Mouse (Mus musculus) adrenal gland, postnatal 36 days (tissue): ENCODE measurements around the gene Skp2. TPM values are rescaled to one million over a fixed set of nuclear protein-coding genes. Genes with fewer than 3 reads are reported as not detected.

ENCODE experiments used
- DNase-seq, 2 experiments: peaks; one replicate each; pipeline ENCODE4 v3.0.0; 2021; ENCODE audit warnings: mixed read lengths in 1 of 2
- total RNA-seq, 2 experiments: library from RNA; stranded (reverse); gene quantifications; 2 replicates each; pipeline ENCODE4 v1.2.3; 2021

Skp2 gene
- total RNA-seq, 2 experiments from 2014 or later: 2.9 to 4.6 TPM

DNA sequence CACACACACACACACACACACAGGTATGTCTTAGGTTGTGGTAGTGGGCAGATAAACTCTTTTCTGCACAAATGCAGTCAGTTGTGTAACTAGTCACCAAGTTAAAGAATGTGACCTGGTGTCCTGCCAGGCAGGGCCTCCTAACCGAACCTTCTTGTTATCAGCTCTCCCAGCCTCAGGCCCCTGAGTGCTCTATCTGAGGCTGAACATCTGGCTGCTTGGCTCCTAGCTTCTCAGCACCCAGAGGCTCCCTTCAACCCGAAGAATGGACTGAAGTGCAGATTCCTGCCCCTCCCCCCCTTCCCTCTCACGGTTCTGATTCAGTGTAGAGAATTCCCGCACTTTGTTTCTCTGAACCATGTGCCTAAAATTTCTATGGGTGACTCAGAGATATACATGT, 80.6 kb downstream of the Skp2 start:
- peak; percentile 27 to 48 for DNase-seq

DNA sequence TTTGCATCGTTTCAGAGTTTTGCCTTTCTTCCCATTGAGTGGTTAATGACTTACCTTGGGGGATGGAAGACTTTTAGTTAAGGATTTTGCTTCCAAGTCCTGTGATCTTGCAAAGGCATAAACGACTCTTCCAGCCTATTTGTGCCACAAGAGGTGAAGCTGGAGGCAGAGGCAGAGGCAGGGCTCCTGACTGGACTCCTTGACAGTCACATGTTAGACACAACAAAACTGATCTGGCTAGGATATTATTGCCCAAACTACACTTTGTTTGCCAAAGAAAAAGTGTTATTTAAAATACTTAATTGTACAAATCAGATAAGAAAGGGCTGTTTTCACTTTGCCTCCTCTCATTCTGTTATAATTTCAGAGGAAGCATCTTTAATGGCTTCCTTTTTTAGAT, 81.1 kb downstream of the Skp2 start:
- no peak for DNase-seq

DNA sequence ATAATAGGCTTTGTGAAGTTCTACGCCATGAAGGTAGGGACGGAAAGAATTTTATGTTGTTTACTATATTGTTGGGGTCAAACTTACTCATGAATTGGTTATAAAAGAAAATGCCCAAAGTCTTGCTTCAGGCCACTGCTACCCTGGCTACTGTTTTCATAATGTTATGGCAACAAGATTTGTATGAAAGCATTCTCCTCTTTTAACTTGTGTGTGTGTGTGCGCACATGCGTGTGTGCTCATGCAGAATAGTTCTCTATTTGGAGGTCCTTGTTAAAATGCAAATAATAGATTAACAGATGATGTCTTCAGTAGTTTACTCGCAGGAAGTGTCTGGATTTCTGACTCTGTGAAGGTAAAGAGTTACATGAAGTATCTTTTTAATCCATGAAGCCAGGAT, 81.5 kb downstream of the Skp2 start:
- DNase-seq: no peak

DNA sequence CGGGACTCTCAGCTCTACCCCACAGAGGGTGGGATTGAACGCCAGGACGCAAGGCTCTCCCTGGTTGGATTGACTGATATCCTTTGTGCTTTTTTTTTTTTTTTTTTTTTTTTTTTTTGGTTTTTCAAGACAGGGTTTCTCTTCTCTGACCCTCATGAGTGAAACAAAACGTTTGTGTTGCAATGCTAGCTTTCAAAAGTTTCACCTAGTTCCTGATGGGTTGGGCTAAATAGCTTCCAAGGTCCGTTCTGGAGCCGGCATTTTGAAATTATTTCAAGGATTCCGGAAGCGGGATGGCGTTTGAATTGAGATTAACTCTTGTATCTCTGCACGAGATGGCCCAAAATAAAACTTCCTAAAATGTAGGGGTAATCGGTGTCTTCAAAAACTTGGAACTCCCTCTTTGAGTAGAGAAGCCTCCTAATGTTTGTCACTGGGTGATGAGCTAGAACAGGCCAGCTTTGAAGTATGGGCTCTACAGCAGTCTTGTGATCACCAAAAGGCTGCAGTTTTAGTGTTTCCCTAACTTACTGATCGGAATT, 82.1 kb downstream of the Skp2 start:
- DNase-seq: peak in 1 of 2 experiments; percentile 24

DNA sequence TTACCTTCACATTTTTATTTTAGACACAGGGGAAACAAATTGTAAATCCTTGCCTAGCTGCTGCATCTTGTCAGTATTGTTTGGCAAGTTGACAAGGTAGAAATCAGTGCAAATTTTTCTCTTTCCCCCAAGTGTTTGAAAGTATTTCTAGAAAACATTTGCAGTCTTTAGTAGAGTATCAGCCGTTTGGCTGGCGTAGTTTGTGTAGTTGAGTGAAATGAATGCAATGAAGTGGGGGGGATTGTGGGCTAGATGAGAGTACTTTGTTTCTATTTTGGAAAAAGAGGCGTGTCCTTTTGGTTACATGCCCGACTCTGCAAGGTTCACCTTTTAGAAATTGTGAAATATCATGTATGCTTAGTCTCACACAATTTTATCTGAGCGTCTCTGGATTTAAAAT, 82.6 kb downstream of the Skp2 start:
- no peak for DNase-seq

DNA sequence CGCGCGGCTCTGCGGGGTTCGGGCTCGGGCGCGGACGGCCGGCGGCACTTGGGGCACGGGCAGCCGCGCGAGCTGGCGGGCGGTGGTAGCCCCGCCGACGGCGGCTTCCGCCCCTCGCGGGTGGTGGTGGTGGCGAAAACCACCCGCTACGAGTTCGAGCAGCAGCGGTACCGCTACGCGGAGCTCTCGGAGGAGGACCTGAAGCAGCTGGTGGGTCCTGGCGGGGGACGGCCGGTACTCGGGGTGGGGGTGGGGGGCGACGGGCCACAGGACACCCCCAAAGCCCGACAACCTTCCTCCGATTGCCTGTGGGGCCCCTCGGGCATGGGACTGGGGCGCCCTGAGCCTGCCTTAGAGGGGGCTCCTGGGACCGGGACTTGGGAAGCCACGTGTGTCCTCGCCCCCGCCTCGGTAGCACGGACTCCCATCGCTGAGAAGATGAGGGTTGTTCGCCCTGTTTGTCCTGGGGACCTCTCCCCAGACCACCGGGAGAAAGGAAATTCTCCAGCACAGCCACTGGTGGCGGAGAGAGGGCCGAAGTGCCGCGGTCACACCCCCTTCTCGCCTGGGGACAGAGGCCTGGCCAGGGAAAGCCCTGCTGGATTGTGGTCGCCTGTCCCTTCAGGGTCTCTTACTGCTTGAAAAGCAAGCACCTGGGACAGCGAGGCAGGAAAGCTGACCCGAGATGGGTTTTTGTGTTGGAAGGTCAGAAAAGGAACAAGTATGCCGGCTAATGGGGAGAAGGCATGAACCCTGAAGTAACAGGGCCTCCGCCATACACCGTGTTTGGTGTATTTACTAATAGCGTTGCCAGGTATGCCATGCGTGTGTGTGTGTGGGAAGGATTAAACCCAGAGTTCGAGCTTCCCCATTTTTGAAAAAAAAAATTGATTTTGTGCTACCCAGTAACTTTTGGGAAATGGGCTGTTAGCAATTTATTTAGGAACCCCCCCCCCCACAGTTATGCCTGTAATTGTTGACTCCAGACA, 83.4 kb downstream of the Skp2 start:
- peak; percentile 61 to 67 for DNase-seq

DNA sequence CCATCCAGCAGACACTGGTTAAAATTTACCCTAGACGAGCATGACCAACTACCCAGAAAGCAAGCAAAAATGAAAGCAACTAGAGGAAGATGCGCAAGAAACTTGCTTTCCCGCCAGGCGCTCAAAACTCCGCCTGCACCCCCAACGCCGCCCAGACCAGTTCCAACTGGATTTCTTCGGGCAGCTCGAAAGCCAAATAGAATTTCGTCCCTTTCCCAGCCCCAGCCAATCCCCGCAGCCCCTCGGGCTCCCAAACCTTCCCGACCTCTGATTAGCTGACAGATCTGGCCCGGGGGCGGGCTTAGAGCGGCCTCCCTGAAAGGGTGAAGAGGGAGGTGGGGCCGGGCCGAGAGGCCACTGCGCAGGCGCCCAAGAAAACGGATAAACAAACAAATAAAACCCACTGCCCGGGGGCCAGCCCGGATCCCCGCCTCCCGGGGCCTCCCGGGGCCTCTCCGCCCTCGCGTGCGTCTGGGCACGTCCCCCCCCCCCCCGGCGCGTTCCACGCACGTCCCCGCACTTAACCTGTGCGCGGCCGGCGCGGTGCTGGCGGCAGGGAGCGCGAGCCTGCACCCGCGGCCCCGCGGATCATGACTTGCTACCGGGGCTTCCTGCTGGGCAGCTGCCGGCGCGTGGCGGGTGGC, 84.2 kb downstream of the Skp2 start, which contains the start of gene Nadk2:
TSS of gene Nadk2 (plus strand) at position 349 of the 644 bp plus-strand sequence.
- peak; percentile 100 for DNase-seq

DNA sequence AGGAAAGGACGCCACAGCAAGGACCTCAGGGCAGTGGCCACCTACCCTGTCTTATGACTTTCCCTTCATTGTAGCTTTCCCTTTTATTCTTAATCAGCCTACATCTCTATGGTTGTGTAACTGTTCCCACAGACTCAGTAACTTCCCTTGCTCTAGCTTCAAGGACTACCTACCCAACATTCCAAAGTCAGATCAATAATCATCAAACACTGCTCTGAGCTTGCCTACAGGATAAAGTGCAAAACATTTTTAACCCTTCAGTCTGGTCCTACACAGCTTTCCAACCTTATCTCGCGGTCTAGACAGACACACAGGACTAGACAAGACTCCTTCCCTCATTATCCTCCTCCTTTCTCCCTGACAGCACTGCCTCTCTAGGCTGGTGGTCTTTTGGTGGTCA, 84.9 kb downstream of the Skp2 start:
- DNase-seq: no peak

DNA sequence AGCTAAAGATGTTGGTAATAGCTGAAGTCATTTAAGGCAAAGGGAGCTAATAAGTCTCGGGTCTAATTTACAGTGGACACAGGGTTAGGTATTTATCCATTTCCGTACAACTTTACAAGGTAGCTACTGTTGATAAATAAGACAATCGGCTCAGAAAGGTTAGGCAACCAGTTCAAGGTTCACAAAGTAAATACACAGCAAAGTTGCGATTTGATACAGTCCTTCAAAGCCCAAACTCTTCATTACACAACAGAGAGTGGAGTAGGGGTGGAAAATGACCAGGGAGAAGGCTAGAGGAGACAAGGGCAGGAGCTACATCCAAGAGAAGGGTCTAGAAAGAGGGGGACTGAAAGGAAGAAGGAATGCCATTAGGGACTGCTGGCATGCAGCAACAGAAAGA, 86.3 kb downstream of the Skp2 start:
- DNase-seq: no peak

Other genes with a start within 250 kb of the Skp2 start
- not detected for gene Ranbp3l, start 187.5 kb downstream of the Skp2 start, total RNA-seq
- 10 to 100 TPM; 57.9 to 79.4 TPM for gene Nadk2, start 84.2 kb downstream of the Skp2 start, total RNA-seq
- gene Lmbrd2, start 14.9 kb downstream of the Skp2 start, total RNA-seq: 10 to 100 TPM; 26.9 to 31.0 TPM
- not detected for gene Ugt3a1, start 121.5 kb upstream of the Skp2 start, total RNA-seq
- gene Ugt3a2, start 180.1 kb upstream of the Skp2 start, total RNA-seq: under 1 TPM in 1 of 2 experiments, not detected in 1; 0.17 TPM